Mouse (Mus musculus) liver, embryonic 12.5 days (tissue): ENCODE measurements around the gene Cep19. TPM values are rescaled to one million over a fixed set of nuclear protein-coding genes. Genes with fewer than 3 reads are reported as not detected.

Source experiments
- ATAC-seq: fragments of 200-750 bp; cut with Nextera tagmentation; 2 replicates; pipeline ENCODE4 v1.8.0; 2017; ENCODE audit warnings: moderate number of reproducible peaks, mild to moderate bottlenecking, moderate library complexity
- H3K27ac ChIP-seq: fragments of 300-500 bp; sonication (generic); 2 replicates; pipeline ENCODE4 v1.5.1; 2016; ENCODE audit warnings: mild to moderate bottlenecking
- H3K27me3 ChIP-seq: fragments of 300-500 bp; sonication (generic); replicated peaks from 2 replicates; pipeline ENCODE4 v1.6.1; 2016; ENCODE audit warnings: mild to moderate bottlenecking, moderate library complexity
- H3K36me3 ChIP-seq: fragments of 300-500 bp; sonication (generic); 2 replicates; pipeline ENCODE4 v1.6.1; 2016; ENCODE audit warnings: mild to moderate bottlenecking, moderate library complexity
- H3K4me1 ChIP-seq: fragments of 300-500 bp; sonication (generic); 2 replicates; pipeline ENCODE4 v1.6.1; 2016
- H3K4me2 ChIP-seq: fragments of 300-500 bp; sonication (generic); 2 replicates; pipeline ENCODE4 v1.6.1; 2016; ENCODE audit warnings: mild to moderate bottlenecking, moderate library complexity
- H3K4me3 ChIP-seq: fragments of 300-500 bp; sonication (generic); 2 replicates; pipeline ENCODE4 v1.5.1; 2016; ENCODE audit warnings: mild to moderate bottlenecking, moderate library complexity
- H3K9ac ChIP-seq: fragments of 300-500 bp; sonication (generic); 2 replicates; pipeline ENCODE4 v1.6.1; 2016; ENCODE audit warnings: mild to moderate bottlenecking, moderate library complexity
- H3K9me3 ChIP-seq: fragments of 300-500 bp; sonication (generic); replicated peaks from 2 replicates; pipeline ENCODE4 v1.6.1; 2016; ENCODE audit warnings: mild to moderate bottlenecking, moderate library complexity
- WGBS: fragments of 180-500 bp; shearing (Covaris S2); methylation state at CpG from one replicate; pipeline ENCODE4 v1.1.7; 2016; ENCODE audit not compliant: insufficient replicate concordance; 5-methylcytosine and 5-hydroxymethylcytosine counted together
- polyA plus RNA-seq: library from polyadenylated mRNA; unstranded; fragments of >200 nt; fragmentation: Nextera tagmentation; extraction: Ambion mirVana; gene quantifications from 2 replicates; pipeline ENCODE4 v1.2.1, GENCODE M21; 2016

The Cep19 gene
- polyA plus RNA-seq, 1 experiment from 2014 or later, result 7.6 TPM

- no peaks in the 10 kb centered on the region for H3K27me3 ChIP-seq
- H3K9ac ChIP-seq, result no peak overlapping the region
- no peak overlapping the region for H3K4me2 ChIP-seq
- H3K27ac ChIP-seq, result no peak overlapping the region
- peaks cover 44% of the 10 kb centered on the region for H3K4me1 ChIP-seq
- peaks cover 10% of the 10 kb centered on the region for H3K36me3 ChIP-seq
- no peak overlapping the region for H3K4me3 ChIP-seq
- H3K9me3 ChIP-seq, result no peaks in the 10 kb centered on the region
- WGBS, result 65% methylated on average over 15 of the region's 15 CpGs
- no peak for ATAC-seq
Measured at GRCm38 (mm10) chr16:32110951-32111699, 11.5 kb downstream of the Cep19 start.

- H3K27me3 ChIP-seq, result no peaks in the 10 kb centered on the region
- H3K4me1 ChIP-seq, result peaks cover 42% of the 10 kb centered on the region
- peak overlapping the region; percentile 70 for H3K4me2 ChIP-seq
- peak; percentile 74 for ATAC-seq
- 0 out of 2 replicates have a peak, but pooled peaks cover 2% of the 10 kb centered on the region for H3K36me3 ChIP-seq
- peak overlapping the region; percentile 49; the same call in 1 of the 2 replicates for H3K9ac ChIP-seq
- H3K27ac ChIP-seq, result peak overlapping the region; percentile 66
- H3K4me3 ChIP-seq, result peak overlapping the region; percentile 44
- no peaks in the 10 kb centered on the region for H3K9me3 ChIP-seq
- 12% methylated on average over 23 of the region's 23 CpGs for WGBS
Measured at GRCm38 (mm10) chr16:32113541-32114218, 14.1 kb downstream of the Cep19 start.

GRCm38 (mm10) chr16:32114406-32114805 lies 14.8 kb downstream of the Cep19 start:
- 81% methylated on average over 10 of the region's 10 CpGs for WGBS
- peaks cover 42% of the 10 kb centered on the region for H3K4me1 ChIP-seq
- H3K9ac ChIP-seq, result no peak overlapping the region
- H3K9me3 ChIP-seq, result no peaks in the 10 kb centered on the region
- 0 out of 2 replicates have a peak, but pooled peaks cover 2% of the 10 kb centered on the region for H3K36me3 ChIP-seq
- no peaks in the 10 kb centered on the region for H3K27me3 ChIP-seq
- no peak for ATAC-seq
- no peak overlapping the region; the same call in 1 of the 2 replicates for H3K4me3 ChIP-seq
- H3K27ac ChIP-seq, result no peak overlapping the region
- peak overlapping the region; percentile 70 for H3K4me2 ChIP-seq

GRCm38 (mm10) chr16:32114968-32115695 lies 15.5 kb downstream of the Cep19 start:
- Histone ChIP-seq H3K4me1 (peaks cover 42% of the 10 kb centered on the region), H3K27me3 (no peaks in the 10 kb centered on the region), H3K4me3 (no peak overlapping the region), H3K4me2 (peak overlapping the region; percentile 70), H3K27ac (no peak overlapping the region), H3K36me3 (0 out of 2 replicates have a peak, but pooled peaks cover 2% of the 10 kb centered on the region), H3K9ac (no peak overlapping the region), H3K9me3 (no peaks in the 10 kb centered on the region)
- 18% methylated on average over 15 of the region's 15 CpGs for WGBS
- no peak; the same call in 1 of the 2 replicates for ATAC-seq

- no peaks in the 10 kb centered on the region for H3K9me3 ChIP-seq
- ATAC-seq, result no peak
- WGBS, result 31% methylated on average over 6 of the region's 6 CpGs
- no peaks in the 10 kb centered on the region for H3K36me3 ChIP-seq
- peaks cover 42% of the 10 kb centered on the region for H3K4me1 ChIP-seq
- no peaks in the 10 kb centered on the region for H3K27me3 ChIP-seq
- peak overlapping the region; percentile 70 for H3K4me2 ChIP-seq
- H3K9ac ChIP-seq, result no peak overlapping the region
- H3K4me3 ChIP-seq, result no peak overlapping the region
- H3K27ac ChIP-seq, result no peak overlapping the region
Measured at GRCm38 (mm10) chr16:32115781-32116180, 16.2 kb downstream of the Cep19 start.

- ATAC-seq, result no peak
- 24% methylated on average over 5 of the region's 5 CpGs for WGBS
- Histone ChIP-seq H3K9me3 (no peaks in the 10 kb centered on the region), H3K36me3 (no peaks in the 10 kb centered on the region), H3K4me2 (peak overlapping the region; percentile 70), H3K27ac (no peak overlapping the region), H3K4me3 (no peak overlapping the region), H3K9ac (no peak overlapping the region), H3K27me3 (no peaks in the 10 kb centered on the region), H3K4me1 (peaks cover 42% of the 10 kb centered on the region)
Measured at GRCm38 (mm10) chr16:32116186-32116585, 16.6 kb downstream of the Cep19 start.

- Histone ChIP-seq H3K9ac (no peak overlapping the region), H3K27ac (no peak overlapping the region), H3K4me3 (no peak overlapping the region), H3K36me3 (no peaks in the 10 kb centered on the region), H3K4me2 (no peak overlapping the region), H3K4me1 (peaks cover 12% of the 10 kb centered on the region), H3K9me3 (no peaks in the 10 kb centered on the region), H3K27me3 (no peaks in the 10 kb centered on the region)
- no peak for ATAC-seq
- WGBS, result 73% methylated on average over 3 of the region's 3 CpGs
Measured at GRCm38 (mm10) chr16:32120454-32120853, 20.9 kb downstream of the Cep19 start.

- WGBS, result 79% methylated on average over 7 of the region's 7 CpGs
Measured at GRCm38 (mm10) chr16:32124020-32124419, 24.4 kb downstream of the Cep19 start.

GRCm38 (mm10) chr16:32124444-32125335 lies 25.1 kb downstream of the Cep19 start:
- H3K4me2 ChIP-seq, result no peak overlapping the region
- no peak for ATAC-seq
- H3K27ac ChIP-seq, result no peak overlapping the region

More at GRCm38 (mm10) chr16:32124020-32124419, 24.4 kb downstream of the Cep19 start:
- H3K27me3 ChIP-seq, result no peaks in the 10 kb centered on the region
- no peak overlapping the region for H3K27ac ChIP-seq
- no peak overlapping the region for H3K4me2 ChIP-seq
- H3K4me3 ChIP-seq, result no peak overlapping the region
- ATAC-seq, result no peak
- no peaks in the 10 kb centered on the region for H3K9me3 ChIP-seq
- H3K4me1 ChIP-seq, result peaks cover under 1% of the 10 kb centered on the region; the same call in 1 of the 2 replicates
- no peaks in the 10 kb centered on the region for H3K36me3 ChIP-seq
- H3K9ac ChIP-seq, result no peak overlapping the region

GRCm38 (mm10) chr16:32125364-32125763 lies 25.8 kb downstream of the Cep19 start:
- Histone ChIP-seq H3K27me3 (no peaks in the 10 kb centered on the region), H3K9me3 (no peaks in the 10 kb centered on the region), H3K4me3 (no peak overlapping the region), H3K27ac (no peak overlapping the region), H3K4me1 (peaks cover 12% of the 10 kb centered on the region), H3K4me2 (no peak overlapping the region), H3K9ac (no peak overlapping the region), H3K36me3 (no peaks in the 10 kb centered on the region)
- WGBS, result 70% methylated on average over 3 of the region's 3 CpGs
- no peak for ATAC-seq

More at GRCm38 (mm10) chr16:32124444-32125335, 25.1 kb downstream of the Cep19 start:
- Histone ChIP-seq H3K27me3 (no peaks in the 10 kb centered on the region), H3K36me3 (no peaks in the 10 kb centered on the region), H3K4me1 (peaks cover 7% of the 10 kb centered on the region), H3K4me3 (no peak overlapping the region), H3K9me3 (no peaks in the 10 kb centered on the region), H3K9ac (no peak overlapping the region)
- 50% methylated on average over 17 of the region's 17 CpGs for WGBS

- H3K9ac ChIP-seq, result no peak overlapping the region
- H3K27ac ChIP-seq, result no peak overlapping the region
- ATAC-seq, result no peak
- H3K4me1 ChIP-seq, result peaks cover 23% of the 10 kb centered on the region
- H3K36me3 ChIP-seq, result no peaks in the 10 kb centered on the region
- H3K4me2 ChIP-seq, result no peak overlapping the region
- no peaks in the 10 kb centered on the region for H3K9me3 ChIP-seq
- H3K4me3 ChIP-seq, result no peak overlapping the region
- 75% methylated on average over 4 of the region's 4 CpGs for WGBS
- no peaks in the 10 kb centered on the region for H3K27me3 ChIP-seq
Measured at GRCm38 (mm10) chr16:32127046-32127445, 27.4 kb downstream of the Cep19 start.
